Mouse (Mus musculus) heart, postnatal 10 days (tissue): ENCODE measurements around the gene Timm10. TPM values are rescaled to one million over a fixed set of nuclear protein-coding genes. Genes with fewer than 3 reads are reported as not detected.
A peak's percentile ranks its signal among the peaks of the same experiment; 100 is the strongest.
"Not testable (repeated sequence)": the region's sequence is repeated elsewhere in the genome, so short reads cannot be mapped to it uniquely, and the experiment has no call there.

Experiments used
- DNase-seq, 2 experiments: peaks; one replicate each; pipeline ENCODE4 v3.0.0; 2021
- intact Hi-C: fragments of 180-260 bp; cut with DNase I; formaldehyde crosslinking; loops from one replicate; pipeline ENCODE4 v1.15.1; 2025
- total RNA-seq, 2 experiments: library from RNA; stranded (reverse); gene quantifications; 2 replicates each; pipeline ENCODE4 v1.2.3; 2021

The Timm10 gene
- total RNA-seq = 100 to 1,000 TPM; 122 to 124 TPM

GRCm38 (mm10) chr2:84826488-84827282 lies at the start of gene Timm10:
Gene Timm10, plus strand, starts transcription at chr2:84826997.
- peak; percentile 92 for DNase-seq
- intact Hi-C loops = no loop called here

- intact Hi-C loops = no loop called here
- DNase-seq = no peak
These were observed 49.1 kb upstream of the Timm10 start for GRCm38 (mm10) chr2:84777706-84778105.

DNA sequence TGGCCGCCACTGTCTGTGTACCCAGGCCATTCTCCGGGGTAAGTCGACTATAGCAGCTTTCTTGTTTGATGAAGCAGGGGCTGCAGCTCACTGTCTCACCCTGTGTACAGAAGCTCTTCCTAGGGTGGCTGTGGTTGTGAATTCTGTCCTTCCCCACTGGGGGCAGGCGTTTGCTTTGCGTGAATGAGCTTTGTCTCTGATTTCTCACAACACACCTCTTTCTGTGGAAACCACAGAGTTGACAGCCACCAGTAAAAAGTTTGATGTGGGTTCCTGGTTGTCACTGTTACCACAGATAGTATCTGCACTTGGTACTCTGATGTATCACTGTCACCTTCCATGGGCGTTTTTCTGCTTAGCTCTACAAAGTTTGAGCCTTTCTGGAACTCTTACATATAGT lies 47.6 kb upstream of the Timm10 start:
- DNase-seq = peak in 1 of 2 experiments; percentile 39
- intact Hi-C loops = no loop called here

DNA sequence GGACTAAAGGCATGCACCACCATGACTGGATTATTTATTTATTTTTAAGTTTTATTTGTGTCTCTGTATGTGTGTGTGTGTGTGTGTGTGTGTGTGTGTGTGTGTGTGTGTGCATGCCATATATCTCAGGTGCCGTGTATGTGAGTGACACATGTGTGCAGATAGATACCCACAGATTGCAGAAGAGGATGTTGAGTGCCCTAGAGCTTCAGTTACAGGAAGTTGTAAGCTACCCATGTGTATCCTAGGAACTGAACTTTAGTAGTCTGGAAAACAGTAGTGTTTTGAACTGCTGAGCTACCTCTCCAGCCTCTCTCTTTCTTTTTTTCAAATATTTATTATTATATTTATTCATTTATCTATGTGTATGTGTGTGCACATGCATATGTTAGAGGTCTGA lies 43.5 kb upstream of the Timm10 start:
- DNase-seq = no peak
- intact Hi-C loops = no loop called here

- intact Hi-C loops = no loop called here
- DNase-seq = peak; percentile 55 to 61
These were observed 42.8 kb upstream of the Timm10 start for GRCm38 (mm10) chr2:84783840-84784566.

GRCm38 (mm10) chr2:84788316-84788715 lies 38.5 kb upstream of the Timm10 start:
- intact Hi-C loops = no loop called here
- DNase-seq = no peak

DNA sequence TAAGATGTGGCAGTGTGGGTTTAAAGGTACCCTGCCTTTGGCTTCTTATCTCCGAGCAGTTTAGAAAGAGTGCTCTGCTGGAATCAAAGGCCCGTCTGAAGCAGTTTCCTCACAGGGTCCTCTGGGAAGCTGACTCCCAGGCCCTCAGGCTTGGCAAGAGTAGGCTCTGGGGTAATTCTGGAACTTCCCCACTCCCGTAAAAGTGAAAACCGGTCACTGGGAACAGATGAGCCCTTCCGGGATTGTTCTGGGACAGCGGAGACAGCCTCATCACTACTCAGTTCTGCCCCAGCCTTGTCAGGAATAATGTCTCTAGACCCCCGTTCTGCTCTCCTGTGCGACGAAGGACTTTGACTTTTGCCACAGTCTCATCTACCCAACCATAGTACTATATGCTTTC lies 36.4 kb upstream of the Timm10 start:
- intact Hi-C loops = no loop called here
- no peak for DNase-seq

GRCm38 (mm10) chr2:84792516-84792915 lies 34.3 kb upstream of the Timm10 start:
- peak in 1 of 2 experiments; percentile 48 for DNase-seq
- intact Hi-C loops = no loop called here

DNA sequence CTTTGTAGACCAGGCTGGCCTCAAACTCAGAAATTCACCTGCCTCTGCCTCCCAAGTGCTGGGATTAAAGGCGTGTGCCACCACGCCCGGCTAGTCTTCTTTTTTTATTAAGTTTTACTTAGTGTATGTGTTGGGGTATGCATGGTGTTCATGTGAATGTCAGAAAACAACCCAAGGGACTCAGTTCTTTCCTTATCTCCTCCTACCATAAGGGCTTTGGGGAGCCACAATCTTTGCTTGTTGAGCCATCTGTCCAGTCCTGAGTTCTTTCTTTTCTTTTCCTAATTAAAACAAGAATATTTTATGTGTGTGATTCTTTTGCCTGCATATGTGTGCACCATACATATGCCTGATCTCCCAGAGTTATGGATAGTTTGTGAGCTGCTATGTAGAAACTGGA lies 33.6 kb upstream of the Timm10 start:
- intact Hi-C loops = no loop called here
- DNase-seq = no peak

GRCm38 (mm10) chr2:84793871-84794270 lies 32.9 kb upstream of the Timm10 start:
- intact Hi-C loops = no loop called here
- DNase-seq = no peak

DNA sequence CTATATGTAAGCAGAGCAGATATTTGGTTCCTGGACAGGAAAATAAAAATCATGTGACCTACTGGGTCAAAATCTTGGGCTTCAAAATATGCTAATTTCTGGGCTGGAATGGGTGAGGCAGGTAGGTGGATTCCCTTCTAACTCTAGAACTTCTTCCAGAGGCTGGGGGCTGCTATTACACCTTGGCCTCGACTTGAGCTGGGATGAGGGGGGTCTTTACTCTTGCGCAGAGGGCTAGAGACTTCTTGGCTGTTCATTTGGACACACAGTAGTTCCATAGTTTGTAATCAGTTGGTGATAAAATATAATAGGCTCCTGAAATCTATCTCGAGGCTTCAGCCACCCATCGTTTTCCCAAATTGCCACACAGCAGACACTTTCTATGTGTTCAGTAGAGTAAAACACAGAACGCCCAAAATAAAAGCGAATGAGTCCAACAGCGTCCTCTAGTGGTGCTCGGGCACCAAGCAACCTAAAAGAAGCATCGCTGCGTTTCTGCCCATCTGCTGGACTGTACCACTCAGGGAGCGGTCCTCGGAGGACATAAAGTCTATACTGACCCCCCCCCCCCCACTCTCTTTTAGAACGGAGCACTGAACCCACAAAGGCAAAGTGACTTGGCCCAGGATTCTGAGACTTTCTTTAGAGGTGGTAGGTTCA lies 28.8 kb upstream of the Timm10 start:
- intact Hi-C loops = loop anchor here (2.0 to 5.0 kb wide), 2 partner anchors 41 to 57 kb away; no protein-coding TSS in a partner anchor
- DNase-seq = peak; percentile 85 to 90

DNA sequence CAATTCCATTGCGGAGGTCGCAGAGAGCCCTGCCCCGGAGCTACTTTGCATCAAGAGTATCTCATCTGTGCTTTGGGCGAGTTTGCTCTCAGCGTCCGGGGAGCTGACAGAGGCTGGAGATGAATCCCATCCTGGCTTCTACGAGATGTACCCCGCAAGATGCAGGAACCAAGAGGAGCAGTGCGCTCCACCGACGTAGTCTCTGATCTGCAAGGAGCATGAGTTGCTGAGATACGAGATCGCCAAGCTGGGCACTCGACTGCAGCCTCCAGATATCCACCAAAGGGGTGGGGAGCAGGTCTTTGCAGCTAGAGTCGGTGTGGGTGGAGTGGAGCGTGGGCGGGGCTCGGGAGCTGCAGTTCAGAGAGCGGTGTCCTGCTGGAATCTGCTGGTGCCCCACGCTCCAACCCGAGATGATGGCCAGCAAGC lies 28.3 kb upstream of the Timm10 start, which contains the start of gene Ube2l6:
TSS of gene Ube2l6 (plus strand) at position 336 of the 429 bp plus-strand sequence.
- peak; percentile 73 to 76 for DNase-seq
- intact Hi-C loops = loop anchor here (2.0 to 5.0 kb wide), 2 partner anchors 41 to 58 kb away; no protein-coding TSS in a partner anchor

DNA sequence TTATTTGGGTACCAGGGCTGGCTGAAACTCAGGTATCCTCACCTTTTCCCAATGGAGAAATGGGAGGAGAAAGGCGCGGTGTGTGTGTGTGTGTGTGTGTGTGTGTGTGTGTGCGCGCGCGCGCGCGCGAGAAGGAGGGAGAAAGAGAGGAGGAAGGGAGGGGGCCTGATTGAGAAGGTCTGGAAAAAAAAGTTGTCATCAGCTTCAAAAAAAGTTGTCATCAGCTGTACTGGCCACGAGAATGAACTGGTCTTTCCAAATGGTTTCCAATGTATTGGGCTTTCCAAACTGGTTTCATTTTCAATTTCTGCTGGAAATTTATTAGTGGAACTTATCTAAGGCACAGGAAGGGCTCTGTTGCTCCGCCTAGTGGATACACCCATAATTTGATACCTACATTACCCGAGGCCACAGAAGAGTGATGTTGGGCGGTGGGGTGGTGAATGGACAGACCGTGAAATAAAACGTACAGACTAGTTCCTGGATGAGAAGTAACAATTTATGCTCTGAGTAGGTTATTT lies 27.7 kb upstream of the Timm10 start:
- peak; percentile 83 to 85 for DNase-seq
- intact Hi-C loops = loop anchor here (2.0 to 5.0 kb wide), 2 partner anchors 42 to 58 kb away; no protein-coding TSS in a partner anchor

DNA sequence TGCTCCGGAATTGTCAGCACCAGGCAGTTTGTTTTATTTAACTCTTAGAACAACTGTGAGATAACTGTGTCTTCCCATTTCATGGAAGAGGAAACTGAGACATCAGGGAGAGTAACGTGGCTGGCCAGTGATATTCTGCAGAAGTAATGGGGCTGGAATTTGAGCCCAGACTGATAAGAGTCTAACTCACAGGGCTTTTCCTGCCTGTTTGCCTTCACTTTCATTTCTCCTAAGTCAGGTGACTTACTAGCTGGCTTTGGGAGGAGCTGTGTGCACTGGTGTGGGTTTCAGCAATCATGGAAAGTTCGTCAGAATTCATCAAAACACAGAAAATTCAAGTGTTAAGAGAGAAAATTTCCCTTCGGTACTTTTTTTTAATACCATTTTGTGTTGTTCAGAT lies 26.5 kb upstream of the Timm10 start:
- no peak for DNase-seq
- intact Hi-C loops = no loop called here

- DNase-seq, intact Hi-C loops: not testable (repeated sequence)
These were observed 25.6 kb upstream of the Timm10 start for GRCm38 (mm10) chr2:84801223-84801622.

- DNase-seq = no peak
- intact Hi-C loops = no loop called here
These were observed 22.8 kb upstream of the Timm10 start for GRCm38 (mm10) chr2:84803963-84804362.

DNA sequence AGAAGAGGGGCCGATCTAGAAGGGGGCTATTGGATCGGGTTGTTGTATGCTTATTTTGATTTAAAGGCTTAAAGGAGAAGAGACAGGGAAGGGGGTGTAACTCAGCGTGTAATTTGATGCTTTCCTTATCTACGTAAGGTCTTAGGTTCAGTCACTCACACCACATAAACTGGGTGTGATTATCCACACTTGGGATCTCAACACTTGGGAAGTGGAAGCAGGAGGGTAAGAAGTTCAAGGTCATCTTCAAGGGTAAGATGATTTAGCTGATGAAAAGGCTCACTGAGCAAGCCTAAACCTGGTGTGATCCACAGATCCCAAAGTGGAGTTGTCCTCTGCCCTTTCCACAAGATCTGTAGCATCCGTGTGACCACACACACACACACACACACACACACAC lies 20.3 kb upstream of the Timm10 start:
- DNase-seq = no peak
- intact Hi-C loops = no loop called here

GRCm38 (mm10) chr2:84809330-84809729 lies 17.5 kb upstream of the Timm10 start:
- intact Hi-C loops = no loop called here
- no peak for DNase-seq

GRCm38 (mm10) chr2:84810526-84810885 lies 16.3 kb upstream of the Timm10 start:
- intact Hi-C loops = no loop called here
- DNase-seq = no peak

- peak; percentile 91 to 95 for DNase-seq
- intact Hi-C loops = no loop called here
These were observed 15.8 kb upstream of the Timm10 start for GRCm38 (mm10) chr2:84810886-84811577.
